Mouse (Mus musculus) yolk sac, embryonic 10.5 days (tissue): ENCODE results near the gene Fgd2.
"Not testable (repeated sequence)": the region's sequence is repeated elsewhere in the genome, so short reads cannot be mapped to it uniquely, and the experiment has no call there.

ENCODE experiments used
- DNase-seq: peaks from one replicate; pipeline ENCODE4 v3.0.0-alpha.2; 2017; ENCODE audit warnings: low spot score

Gene Fgd2

DNA sequence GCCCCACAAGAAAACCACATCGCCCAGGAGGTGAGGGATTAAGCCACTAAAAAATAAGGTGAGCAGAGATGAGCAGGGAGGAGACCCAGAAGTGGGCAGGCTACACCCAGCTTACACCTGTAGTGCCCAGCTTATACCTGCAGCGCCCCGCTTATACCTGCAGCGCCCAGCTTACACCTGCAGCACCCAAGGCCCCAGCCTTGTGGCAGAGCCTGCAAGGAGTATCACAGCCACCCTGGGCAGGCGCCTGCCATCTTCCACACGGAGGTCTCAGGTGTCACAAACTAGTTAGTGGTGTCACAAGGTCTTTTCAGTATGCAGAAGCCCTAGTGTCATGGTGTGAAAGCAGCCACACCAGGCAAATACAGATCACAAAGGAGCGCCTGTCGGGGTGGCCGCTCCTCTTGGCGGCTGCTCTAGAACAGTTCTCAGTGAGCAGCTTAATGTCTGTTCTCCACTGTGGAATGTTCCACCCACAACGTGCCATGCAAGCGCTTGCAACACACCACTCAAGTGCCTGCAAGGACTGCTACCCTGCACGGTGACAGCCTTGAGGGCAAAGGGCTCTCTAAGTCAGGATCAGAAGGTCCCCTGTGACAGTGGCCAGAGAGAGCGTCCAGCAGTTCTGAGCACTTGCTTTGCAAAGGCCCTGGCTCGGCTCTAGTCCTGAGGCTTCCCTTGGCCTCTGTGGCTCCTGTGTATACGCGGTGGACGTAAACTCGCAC is 24.3 kb upstream of the Fgd2 start:
- no peak for DNase-seq

DNA sequence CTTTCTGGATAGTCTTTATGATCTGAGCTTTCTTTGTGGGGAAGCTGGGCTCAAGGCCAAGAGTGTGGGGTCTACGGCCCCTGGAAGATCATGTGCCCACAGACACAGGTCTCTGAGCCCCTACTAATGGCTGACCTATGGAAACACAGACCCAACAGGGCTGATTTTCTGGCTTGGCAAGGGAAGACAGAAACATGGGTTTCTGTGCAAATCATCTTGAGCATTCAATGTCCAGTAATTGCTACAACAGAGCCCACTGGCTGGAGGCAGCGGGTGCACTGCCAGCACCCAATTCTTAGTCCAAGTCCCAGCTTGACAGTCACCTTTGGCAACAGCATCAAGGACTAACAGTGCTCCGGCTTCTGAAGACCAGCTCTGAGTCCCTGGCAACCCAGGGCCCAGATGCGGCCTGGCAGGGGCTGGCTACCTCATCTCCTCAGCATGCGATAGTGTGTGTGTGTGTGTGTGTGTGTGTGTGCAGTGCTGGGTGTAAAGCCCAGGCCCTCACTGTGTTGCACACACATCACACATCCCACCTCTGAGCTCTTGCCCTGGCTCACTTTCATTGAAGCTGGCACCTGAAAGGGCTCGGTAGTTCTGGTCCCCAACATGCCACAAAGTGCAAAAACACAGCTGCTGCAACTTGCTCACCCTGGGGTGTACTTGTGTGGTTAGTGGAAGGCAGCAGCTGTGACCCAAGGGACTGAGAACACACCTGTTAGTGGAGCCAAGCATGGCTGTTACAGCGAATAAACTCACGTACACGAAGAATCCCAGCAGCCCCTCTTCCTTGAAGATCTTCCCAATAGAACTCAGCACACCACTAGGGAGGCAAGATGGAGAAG is 22.5 kb upstream of the Fgd2 start:
- DNase-seq = no peak

DNA sequence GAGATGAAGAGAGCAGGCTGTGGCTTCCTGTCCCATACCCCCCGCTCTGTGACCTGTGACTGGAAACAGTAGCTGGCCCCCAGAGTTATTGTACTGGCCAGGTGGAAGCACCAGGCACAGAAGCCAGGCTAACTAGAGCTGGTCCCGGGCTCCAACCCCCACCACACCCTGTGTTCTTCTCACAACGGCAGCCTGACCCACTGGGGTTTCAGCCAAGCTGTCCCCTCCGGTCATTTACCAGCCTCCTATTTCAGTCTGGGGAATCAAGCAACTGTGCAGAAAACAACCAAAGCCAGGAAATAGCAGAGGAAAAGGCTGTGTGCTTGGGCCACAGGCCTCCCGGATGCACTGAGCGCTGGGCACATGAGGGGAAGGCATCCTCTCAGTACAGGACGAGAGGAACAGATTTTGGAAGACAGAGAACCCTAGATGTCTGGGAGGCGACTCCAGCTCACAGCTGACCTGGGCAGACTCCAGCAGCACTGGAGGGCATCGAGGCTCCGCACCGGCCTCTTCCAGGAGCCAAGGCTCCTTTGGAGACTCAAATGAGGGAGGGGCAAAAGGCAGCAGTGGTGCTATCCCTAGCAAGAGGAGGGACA is 21.4 kb upstream of the Fgd2 start:
- no peak for DNase-seq

DNA sequence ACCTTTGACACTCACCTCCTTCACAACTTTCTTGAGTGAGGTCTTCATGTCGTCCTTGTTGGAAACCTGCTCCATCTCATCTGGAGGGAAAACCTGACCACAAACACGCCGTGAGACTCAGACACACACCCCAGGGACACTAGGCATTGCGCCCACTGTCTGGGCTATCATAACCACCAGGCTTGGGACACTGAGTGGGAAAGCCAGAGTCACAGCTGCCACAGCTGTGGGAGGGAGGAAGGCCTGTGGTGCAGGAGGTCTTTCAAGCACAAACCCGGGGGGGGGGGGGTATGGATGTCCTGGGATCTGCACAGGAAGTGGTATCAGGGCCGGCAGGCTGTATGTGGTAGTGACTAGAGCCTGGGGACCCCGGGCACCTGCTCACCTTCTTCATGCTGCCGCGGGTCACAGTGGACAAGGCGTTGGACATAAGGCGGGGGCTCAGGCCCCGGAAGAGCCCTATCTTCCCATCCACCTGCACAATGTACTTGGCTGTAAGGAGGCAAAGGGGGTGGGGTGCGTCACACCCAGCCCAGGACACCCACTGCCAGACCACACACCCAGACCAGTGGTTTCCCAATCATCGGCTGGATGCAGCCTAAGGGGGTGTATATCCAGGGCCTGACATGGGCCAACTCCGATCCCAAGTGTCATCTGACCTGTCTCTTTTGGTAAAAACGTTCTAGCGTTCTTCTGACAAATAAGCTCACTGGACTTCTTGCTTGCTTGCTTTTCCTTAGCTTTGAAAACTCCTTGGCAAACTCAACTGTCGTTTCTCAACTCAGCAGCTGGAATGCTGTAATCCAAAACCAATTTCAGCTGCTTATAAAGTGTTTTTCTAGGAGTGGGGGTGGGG is 20.1 kb upstream of the Fgd2 start:
- DNase-seq = no peak

DNA sequence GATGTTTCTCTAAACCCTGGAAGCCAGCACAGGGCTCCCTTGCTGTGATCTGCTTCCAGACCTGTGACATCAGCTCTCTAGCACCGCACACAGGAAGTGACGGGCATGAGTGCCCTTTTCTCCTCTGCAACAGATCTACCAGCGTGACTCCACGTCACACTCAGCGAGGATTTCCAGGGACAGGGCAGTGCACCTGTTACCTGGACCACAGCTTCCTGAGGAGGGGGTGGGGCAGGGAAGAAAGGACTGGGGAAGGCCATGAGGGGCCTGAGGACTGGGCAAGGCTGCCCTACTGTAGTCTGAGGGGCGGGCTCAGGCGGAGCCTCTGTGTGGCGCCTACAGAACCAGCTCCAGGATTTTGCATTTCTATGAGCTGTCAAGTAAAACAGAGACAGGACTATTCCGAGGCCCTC is 19.1 kb upstream of the Fgd2 start:
- no peak for DNase-seq

DNA sequence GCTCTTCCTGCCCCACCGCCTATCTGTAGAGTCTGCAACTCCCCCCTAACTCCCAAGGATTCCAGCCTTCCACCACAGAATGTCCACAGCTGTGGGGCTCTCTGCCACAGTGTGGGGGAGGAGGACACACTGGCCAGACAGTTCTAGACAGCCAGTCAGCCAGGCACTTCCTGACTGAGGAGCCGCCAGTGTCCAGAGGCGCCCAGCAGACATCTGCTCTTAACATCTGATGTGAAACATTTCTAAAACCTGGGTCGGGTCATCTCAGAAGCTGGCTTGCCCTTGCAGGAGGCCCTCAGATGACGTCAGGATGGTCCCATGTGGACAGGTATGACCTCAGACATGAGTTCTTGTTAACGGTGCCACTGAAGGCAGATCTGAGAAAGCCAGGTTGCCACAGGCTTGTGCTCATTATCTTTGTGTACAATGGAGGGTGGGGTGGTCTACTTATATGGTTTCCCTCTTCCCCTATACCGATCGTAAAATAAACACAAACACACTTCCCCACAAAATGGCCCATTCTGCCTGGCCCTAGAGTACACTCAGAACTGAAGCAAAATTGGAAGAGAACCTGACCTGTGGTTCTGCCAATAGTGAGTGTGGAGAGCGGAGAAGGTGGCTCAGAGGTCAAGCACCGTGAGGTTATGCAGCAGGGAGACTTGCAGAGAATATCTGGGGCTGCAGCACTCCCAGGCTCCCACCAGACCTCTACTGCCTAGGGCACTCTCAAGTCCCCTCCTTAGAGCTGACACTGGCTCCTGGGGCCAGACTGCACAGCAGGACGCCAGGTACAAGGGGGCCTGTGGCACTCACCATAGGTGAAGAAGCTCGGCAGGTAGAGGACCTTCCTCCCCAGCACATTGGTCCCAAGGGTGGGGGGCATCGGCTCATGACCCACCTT is 18.5 kb upstream of the Fgd2 start:
- peak; percentile 50 for DNase-seq

DNA sequence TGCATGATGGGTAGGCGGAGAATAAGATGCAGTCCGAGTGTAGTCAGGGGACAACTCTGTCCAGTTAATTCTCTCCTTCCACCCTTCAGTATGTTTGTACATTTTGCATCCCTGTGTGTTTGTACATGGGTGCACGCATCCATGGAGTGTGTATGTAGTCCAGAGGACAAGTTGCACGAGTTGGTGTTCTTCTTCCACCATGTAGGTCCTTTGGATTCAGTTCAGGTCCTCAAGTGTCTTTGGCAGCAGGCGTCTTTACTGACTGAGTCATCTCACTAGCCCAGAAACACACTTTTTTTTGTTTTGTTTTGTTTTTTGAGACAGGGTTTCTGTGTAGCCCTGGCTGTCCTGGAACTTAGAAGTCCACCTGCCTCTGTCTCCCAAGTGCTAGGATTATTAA is 17.5 kb upstream of the Fgd2 start:
- no peak for DNase-seq

DNA sequence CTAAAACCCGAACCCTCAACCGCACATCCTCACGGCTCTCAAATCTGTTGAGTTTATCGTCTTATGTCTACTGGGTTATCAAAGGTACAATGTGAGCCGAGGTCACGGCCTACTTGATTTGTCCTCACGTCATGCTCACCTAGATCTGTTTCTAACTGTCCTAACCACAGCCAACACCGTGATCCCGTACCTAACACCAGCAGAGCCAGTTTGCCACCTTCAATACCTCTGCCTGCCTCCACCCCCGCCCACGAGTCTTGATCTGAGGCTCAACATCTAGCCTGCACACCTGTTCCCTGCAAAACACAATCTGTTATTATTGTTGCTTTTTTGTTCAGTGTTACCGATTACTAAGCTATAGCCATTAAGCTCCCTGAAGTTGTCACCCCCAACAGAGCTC is 15.4 kb upstream of the Fgd2 start:
- no peak for DNase-seq

DNA sequence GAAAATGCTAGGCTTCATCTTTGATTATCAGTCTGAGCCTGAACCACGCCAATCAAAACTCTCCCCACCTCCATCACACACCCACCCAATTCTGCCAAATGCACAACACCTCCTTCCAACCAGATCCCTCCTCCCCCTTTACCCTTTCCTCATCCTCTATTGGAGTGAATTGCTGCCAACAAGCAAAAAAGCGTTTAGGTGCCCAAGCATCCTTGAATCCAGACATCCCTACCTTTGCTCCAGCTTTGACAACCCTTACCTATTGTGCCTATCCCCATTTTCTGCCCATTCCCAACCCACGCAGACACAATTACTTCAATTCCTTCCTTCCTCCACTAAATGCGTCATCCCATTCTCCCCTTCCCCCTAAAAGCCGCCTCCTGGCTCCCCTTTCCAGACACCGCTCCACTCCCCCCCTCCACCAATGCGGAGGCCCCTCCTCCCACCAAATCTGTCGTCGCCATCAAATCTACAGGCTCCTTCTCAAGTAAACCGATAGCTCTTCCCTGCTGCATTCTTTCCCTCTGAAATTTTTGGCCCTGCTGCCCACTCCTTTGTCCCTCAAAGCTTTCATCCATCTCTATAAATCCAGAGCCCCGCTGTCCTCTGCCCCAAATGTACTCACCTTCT is 14.1 kb upstream of the Fgd2 start:
- DNase-seq = peak; percentile 58

DNA sequence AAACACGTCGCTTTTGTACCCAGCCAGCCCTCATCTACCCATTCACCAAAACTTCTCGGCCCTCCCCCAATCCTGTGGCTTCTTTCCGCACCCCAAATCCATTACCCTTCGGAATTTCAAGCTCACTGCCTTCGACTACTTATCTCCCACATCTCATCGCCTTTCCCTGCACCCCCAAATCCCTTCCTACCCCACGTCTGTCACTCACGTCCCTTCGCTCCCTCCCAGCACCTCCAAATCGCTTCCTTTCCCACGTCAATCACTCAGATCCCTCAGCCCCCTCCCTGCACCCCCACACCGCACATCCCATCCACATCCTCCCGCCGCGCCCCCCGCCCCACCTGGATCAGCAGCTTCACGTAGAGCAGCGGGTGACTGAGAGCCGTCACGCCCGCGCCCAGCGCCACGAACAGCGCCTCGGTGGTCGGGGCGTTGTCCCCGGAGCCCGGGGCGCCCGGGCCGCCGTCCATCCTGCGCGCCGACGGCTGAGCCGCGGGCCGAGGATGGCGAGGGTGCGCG is 13.5 kb upstream of the Fgd2 start:
- DNase-seq = peak; percentile 51

DNA sequence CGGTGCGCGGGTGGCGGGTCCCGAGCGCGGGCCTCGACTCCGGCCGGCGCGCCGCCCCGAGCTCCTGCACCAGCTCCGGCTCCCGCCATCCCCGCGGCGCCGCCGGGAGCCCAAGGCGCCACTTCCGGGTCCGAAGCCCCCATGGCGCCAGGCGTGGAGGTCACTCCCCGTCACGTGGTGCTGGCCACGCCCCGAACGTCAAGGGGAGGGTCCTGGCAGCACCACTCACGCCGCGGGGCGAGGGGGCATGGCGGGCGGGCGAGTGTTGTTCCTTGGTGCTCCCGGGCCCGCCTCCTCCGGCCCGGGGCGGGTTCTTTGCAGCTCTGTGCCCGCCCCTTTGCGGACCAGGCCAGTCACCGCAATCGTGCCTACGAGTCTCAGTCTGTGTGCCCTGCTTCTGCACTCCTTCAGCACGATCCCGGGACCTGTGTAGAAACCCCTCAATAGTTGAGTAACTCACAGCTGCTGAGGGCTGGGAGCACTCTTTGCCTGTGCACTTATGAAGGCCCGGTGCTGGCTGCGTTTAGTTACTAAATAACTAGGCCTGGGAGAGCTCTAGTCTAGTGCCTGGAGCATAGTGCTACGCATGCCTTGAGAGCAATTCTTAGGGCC is 13.0 kb upstream of the Fgd2 start, which contains the start of gene Mtch1:
Mtch1 (minus strand) TSS at position 290 of the 612 bp plus-strand sequence.
- DNase-seq = peak; percentile 99

DNA sequence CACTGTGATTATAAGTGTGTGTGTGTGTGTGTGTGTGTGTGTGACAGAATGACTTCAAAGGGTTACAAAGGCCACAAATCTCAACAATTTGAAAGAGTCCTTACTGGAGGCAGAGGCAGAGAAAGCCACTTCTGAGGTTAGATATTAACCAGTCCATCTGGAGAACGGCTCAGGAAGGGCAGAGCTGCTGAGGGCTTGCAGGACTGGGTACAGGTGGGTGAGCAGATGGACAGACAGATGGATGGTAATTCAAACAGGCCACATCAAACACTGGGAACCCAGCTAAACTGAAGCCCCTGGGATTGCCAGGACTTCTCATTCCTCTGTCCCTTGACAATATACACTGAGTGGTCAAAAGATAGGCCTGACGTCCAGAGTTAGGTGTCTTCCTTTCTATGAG is 11.7 kb upstream of the Fgd2 start:
- DNase-seq = no peak

DNA sequence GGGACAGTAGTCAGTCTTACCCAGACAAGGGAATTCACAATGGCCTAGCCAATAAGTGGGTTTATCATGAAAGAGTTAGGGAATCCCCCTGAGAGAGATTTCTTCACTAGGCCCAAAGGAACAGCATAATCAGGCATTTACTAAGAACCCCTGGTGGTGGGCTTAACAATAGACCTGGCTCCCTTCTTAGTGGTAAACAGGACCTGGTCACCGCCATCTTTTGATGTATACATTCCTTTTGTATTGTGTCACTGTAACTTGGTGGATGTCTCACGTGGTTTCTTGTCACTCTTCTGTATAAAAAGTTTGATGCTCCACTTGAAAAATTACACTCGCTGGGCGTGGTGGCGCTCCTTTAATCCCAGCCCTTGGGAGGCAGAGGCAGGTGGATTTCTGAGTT is 9.7 kb upstream of the Fgd2 start:
- DNase-seq = not testable (repeated sequence)

DNA sequence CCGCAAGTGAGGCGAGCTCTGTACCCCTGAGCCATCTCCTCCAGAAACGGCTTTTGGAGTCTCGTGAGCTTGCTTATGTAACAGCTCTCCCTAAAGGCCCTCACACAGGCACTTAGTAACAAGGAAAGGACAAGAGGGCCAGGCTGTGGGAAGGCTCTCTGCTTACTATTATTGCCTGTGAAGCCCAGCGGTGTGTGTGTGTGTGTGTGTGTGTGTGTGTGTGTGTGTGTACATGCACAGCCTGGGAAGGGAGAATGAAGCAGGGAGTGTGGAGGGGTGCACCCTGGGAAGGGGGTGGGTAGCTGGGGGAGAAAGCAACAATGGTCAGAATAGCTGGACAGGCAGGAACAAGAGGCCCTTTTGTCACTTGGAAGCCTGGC is 5.3 kb upstream of the Fgd2 start:
- DNase-seq = no peak

DNA sequence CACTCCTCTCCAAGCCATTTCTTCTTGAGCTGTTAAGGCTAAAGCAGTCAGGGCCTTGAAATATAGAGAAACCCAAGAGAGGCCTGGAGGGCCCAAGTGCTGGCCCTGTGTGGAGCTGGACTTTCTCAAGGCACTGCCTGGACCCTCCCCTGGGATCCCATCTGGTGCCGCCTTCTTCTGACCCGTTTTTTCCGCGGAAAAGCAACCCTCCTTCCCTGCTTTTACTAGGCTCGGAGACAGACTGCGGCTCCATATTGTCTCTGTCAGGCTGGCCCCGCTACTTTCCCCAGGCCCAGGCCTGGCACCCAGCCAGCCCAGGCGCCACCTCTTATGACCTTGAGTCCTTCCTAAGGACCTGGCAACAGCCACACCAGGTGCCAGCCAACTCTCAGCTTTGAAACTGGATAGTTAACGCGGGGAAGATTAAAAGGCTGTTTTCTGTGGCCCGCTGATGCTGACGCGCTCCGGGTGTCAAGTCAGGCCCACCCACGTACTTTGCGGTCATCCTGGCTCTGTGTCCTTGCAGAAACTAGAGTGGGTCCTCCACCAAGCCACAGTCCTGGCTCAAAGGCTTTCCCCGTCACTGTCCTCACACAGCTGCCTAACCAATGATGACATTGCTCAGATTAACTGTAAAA is 4.8 kb upstream of the Fgd2 start:
- no peak for DNase-seq

DNA sequence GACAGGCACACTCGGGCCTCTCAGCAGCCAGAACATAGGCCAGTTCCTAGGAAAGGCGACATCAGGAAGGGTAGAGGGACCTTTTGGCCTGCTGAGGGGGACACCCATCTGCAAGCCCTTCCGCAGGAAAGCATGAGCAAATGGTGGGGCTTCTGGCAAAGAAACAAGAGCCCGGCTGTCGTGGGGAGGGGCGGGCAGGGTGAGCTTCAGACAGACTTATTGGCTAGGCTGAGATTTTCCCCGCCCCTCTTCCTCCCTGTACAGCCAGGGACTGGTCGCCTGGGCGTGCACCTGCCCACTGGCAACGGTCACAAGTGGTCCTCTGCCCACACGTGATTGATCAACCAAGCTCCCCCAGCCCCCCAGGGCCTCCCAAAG is 4.2 kb upstream of the Fgd2 start:
- peak; percentile 69 for DNase-seq

DNA sequence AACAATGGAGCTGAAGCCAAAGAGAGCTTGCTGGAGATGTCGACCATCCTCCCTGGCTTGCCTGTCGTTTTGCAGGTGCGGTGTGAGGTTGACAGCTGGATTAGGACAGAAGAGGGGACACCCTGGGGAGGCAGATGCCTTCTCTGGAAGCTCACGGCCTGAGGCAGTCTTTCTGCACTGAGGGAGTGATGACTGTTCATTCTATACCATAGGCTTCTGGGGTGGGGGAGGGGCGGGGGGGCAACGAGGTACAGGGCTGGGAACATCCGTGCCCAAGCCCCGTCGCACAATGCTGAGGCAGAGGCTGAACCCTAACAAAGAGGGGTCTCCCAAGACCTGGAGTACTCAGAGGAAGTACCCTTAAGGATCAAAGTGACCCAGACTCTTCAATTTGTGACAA is 3.8 kb upstream of the Fgd2 start:
- DNase-seq = no peak

DNA sequence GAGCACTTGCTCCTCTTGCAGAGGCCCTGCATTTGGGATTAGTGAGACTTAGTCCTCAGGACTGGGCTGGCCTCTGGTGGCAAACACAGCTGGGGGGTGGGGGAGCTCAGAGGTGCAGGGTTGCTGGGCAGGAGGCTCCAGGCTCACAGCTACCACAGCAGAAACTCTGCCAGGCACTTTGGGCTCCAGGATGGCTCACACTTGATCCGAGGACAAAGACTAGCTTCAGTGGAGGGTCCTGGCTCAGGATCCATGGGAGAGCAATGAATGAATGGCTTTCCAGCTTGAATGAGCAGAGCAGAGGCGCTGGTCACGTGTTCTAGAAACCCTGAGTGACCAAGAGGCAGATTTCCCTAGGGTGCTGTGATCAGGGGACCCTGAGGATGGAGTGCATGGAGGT is 1.8 kb upstream of the Fgd2 start:
- DNase-seq = no peak

DNA sequence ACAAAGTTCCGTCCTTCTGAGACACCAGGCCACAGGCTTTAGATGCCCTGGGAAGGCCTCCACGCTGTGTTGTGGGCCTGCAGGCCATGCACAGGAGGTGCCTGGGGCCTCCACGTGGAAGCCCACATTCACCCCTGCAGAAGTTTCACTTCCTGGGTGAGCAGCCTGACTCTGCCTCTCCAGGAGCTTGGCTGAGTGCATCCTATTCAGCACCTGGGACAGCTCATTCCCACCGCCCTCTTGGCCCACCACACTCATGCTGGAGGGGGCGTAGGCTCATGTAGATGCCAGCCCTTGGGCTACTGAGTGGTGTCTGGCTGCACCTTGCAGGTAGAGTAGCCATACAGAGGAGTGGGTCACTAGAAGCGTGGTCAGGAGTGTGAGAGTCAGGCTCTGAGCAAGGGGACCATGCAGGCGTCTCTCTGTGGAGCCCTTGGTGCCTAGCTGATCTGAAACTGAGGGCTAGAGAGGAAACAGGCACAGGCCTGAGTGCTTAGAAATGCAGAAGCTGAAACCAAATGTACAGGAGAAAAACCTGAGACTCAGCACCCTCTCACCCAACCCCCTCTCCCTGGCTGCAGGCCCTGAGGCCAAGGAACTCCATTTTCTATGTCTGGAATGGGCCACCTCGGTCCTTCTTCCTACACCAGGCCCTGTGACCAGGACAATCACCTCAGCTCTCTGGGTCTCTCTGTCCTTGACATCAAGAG is 1.4 kb downstream of the Fgd2 start:
- no peak for DNase-seq
